Mouse (Mus musculus) spleen, postnatal 36 days (tissue): ENCODE results near the gene Abcd2.

Experiments
- DNase-seq, 2 experiments: peaks; one replicate each; pipeline ENCODE4 v3.0.0; 2022; ENCODE audit warnings: low spot score in 2 of 2, mixed read lengths in 1 of 2

Gene Abcd2

DNA sequence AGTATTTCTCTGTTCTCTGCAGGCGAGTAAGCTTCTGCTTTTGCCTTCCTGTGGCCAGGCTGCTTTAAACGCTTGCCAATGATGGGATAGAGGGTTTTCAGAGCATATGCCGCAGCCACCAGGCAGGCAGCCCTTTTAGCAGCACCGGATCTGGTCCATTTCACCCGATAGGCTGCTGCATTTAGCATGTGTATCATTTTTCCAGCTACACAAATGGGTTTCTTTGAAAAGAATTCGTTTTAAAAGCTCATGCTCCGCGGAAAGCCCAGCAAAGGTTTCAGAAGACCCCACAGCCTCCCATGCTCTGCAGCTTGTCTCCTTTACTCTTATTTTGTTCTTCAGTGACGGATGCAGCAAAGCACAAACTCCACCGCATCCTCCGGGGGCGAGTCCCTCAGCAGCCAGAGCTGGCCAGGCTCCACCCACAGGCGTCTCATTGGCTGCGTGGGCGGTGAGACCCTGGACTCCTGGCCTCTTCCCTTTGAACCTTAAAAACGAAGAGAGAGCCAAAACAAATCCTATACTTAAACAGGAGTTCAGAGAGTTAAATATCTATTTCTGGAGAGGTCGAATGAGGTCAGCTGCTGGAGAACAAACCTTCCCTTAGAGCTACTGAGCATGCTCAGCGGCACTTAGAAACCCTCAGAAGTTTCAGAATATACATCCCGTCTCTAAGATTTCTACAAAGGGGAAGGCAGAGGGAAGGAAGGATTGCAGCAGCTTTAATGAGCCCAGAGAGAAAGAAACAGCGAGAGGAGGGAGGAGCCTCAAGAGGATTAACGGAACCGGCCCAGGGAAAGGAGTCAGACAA lies at the start of gene Abcd2:
TSS of gene Abcd2 (minus strand) at position 388 of the 811 bp plus-strand sequence.
- DNase-seq = peak in 1 of 2 experiments; percentile 29

DNA sequence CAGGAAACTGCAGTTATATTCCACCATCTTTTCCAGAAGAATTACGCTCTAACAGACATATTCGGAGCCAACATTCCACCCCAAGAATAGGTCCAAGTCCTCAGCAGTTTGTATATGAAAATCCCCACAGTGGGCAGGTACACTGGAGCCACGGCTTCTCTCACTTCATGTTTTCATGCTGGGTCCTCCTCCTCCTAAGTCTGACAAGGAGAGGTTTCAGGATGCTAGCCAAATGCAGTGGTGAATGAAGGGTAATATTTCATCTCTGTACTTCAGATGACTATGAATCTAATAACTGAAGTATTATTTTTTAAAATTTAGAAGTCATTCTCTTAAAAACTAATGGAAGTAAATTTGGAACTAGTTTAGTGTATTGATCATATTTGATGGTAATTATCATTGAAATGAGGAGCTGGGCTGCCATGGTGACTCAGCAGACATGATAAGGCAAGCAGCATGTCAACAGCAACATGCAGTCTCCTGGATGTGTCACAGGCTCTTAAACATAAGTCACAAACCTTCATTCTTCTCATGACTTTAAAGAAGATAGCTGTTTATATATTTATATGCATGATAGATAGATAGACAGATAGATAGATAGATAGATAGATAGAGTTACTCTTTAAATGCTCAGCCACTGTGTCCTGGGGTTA lies 49.2 kb upstream of the Abcd2 start:
- no peak for DNase-seq

DNA sequence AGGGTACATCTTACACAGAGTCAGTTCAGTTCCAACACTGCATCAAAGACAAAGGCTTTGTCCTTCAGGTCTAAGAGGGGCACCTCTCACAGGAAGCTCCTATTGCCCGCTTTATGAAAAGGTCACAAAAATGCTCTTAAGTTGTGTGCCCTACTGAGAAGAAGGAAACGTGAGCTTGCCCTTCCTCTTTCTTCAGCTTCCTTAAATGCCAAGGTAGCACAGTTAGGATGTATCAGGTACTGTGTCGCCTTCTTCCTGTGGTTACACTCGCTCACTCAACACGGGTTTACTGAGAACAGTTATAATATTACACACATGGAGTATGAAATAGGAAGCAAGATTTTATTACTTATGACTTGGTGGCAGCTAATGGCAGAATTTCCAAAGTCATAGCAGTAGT lies 45.7 kb upstream of the Abcd2 start:
- DNase-seq = no peak

DNA sequence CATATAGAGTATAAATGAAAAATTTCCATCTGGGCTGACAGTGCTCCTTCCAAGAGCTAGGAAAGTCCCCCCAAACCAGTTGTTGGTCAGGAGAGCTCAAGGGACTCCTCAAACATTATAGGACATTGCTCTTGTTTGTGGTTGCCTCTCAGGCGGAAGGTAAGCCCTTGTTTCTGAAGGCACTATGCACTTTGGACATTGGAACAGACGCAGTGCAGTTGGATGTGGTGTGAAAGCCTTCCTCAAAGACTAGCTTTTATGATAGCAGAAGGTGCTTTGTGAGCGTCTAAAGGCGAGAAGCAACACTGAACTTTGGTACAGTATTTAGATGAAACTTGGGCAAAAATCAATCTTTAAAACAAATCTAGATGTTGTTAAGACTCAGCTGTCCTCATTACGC lies 14.9 kb upstream of the Abcd2 start:
- no peak for DNase-seq

DNA sequence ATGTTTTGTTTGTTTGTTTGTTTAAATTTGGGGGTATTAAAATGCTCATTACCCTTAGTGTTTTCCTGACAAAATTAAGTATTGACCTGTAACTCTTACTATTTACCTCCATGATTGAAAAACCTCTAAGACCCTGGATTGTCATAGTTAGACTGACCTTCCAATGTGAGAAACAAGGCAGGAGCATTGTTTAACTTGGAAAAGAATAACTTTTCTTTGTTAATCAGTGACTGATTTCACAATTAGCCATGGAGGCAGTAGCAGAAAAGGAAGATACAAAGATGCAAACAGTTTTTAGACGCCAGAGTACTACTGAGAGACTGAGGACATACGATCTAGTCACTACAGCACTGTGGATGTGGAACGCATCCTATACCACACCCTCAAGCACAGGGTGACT lies 11.9 kb upstream of the Abcd2 start:
- no peak for DNase-seq

DNA sequence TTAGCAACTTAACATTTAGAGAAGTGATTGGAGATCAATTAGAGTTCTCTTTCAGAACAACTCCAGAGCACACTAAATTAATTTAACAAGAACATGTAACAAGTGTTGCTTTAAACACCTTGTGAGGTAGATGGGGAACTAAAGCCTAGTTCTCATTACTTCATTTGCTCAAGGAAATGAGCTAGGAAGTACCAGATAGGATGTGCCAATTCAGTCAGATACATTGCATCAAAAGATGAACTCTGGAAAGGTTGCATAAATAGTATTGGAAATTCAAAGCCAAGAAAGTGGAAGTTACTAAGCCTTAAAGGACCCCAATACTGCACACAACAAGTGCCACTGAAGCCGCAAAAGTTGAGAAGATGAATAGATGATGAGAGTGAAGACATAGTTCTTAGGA lies 10.9 kb upstream of the Abcd2 start:
- DNase-seq = no peak

DNA sequence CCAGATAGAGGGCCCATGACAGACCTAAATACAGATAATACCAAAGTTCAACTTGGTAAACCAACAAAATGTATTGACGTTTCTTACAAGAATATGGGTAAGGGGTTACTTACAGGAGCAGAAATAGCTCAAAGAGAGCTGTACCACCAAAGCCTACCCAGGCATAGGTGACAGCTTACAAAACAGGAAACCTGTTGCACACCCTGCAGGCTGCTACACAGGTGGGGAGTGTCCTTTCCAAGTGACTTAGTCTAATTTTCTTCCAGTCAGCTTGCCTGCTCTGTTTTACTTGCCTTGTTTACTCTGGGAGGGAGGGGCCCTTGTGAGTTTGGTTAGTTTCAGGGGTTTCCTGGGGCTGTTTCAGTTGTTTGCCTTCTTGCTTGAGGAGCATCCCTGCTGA lies 9.2 kb upstream of the Abcd2 start:
- DNase-seq = no peak

DNA sequence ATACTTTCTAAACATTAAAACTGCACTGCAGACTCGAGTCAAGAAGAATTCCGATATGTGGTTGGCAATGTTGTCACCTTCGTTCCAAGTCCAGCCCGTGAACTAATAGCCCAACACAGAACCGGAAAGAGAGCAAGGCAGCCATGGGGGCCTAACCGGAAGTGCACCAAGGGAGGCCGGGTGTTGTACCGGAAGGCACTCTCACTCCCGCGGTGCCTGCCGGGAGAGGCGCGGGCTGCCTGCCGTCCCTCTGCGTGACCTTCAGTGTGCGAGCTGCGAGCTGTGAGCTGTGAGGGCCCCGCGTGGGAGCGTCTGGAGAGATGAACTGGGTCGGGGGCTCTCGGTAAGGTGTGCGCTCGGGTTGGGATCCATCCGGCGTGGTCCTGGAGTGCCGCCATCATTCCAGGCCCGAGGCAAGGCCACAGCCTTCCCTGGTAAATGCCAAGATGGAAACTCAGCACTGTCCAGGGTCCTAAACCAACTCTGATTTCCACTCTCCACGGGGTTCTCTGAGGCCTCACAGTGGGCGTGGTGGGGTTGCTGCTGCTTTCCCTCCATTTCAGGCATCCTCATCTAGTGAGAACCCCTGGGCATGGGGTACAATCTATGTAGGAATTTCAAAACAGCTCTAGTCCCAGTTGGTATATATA lies 7.8 kb upstream of the Abcd2 start, which contains the start of gene CN725425:
TSS of gene CN725425 (plus strand) at position 239 of the 650 bp plus-strand sequence.
- DNase-seq = no peak

DNA sequence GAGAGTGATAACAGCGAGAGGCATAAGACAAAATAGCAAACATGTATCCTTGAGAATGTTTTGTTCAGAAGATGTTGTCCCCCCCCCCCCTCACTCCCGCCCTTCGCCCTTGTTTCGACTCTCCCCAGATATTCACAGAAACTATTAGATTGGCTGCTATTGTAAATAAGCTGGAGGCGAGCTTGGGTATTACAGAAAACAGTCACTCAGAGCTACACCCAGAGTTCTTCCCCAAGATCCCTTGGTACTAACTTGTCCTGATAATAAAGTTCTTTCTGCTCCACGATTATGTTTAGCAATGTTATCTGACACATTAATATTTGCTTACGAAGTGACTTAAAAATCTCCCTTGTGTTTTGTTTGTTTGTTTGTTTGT lies 612 bp upstream of the Abcd2 start:
- no peak for DNase-seq

DNA sequence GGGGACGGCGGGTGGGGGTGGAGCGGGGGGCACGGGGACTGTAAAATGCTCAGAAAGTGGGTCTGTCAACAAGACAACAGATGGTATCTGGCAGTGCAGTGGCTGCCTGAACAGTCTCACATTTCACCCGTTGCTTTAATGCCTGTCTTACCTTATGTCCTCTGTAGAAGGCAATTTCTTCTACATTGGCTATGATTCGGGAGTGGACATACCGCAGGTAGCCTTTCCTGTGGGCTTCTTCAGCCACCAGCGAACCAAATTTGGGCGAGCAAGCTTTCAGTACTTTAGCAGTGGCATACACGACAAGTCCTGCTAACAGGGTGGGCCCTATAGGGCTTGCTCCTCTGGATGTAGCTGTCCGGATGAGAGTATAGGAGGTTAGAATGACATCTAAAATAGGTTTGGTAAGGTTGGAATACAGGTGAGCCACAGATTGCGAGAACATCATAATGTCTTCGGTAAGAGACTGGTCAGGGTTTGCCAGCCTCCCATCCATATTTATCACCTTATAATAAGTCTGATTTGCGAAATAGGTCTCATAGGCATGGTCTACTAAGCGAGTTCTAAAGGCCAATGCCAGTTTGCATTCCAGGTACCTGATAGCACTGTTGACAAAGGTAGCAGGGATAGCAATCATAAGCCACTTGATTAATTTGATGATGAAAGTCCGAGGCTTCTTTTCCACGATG lies 936 bp downstream of the Abcd2 start:
- no peak for DNase-seq

DNA sequence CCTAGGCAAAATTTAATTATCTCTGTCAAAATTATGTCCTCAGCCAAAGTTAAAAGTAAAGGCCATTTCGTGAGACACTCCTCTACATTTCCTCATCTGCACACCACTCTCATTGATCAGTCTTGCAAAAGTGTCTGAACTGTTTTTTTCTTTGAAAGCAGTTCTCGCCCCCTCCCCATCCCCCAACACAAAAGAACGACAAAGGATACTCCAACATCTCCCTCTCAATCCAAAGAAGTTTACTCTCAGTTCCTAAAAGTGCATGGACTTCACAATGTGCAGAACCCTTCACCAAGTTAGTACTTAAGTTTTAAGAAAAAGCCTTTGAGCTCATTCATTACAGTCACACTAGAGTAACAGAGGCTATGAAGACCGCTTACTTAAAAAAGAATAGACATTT lies 1.6 kb downstream of the Abcd2 start:
- no peak for DNase-seq

DNA sequence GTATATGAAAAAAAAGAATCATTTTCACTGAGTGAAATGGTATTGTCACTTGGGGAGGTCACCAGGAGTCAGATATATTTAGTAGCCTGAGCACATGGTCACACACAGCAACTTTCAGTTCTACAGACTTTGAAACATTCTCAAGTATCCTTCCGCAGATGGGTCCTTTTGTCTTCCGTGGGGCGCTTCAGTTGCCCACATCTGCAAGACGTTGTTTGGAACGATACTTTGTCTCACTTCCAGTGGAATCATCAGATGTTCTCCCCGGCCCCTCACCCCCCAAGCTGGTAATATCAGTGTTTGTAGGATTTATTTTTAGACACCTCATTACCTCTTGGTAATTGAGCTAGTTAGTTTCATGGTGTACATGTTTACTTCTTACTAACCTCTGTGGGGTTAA lies 5.2 kb downstream of the Abcd2 start:
- no peak for DNase-seq

DNA sequence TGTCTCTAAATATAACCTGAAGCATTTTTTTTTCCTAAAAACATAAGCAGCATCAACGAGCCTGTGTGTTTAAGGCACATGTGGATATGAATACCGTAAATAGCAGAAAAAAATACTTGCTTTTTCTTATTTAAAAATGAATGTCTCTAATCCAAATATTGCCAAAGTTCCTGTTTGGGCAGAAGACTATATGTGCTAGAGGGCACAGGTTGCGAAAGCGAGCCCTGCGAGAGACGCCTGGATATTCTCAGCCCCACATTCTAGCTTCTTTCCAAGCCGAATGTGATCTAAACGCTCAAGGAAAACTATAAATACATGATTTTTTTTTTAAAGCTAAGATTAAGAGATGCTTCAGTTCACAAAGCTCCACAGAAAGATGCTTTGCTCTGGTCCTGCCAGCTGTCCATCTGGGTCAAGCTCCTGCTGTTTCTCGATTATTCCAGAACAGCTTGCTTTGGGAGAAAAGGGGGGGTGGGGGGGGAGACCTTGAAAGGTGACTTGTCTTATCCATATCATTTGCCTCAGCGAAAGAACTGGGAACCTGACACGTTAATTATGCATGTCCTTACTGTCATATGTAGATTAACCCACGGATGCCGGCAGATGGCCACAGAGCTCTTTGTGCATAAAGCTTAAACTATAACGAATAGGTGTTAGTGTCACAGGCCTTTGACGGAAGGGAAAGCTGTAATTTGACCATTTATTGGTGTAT lies 11.5 kb downstream of the Abcd2 start:
- DNase-seq = no peak

DNA sequence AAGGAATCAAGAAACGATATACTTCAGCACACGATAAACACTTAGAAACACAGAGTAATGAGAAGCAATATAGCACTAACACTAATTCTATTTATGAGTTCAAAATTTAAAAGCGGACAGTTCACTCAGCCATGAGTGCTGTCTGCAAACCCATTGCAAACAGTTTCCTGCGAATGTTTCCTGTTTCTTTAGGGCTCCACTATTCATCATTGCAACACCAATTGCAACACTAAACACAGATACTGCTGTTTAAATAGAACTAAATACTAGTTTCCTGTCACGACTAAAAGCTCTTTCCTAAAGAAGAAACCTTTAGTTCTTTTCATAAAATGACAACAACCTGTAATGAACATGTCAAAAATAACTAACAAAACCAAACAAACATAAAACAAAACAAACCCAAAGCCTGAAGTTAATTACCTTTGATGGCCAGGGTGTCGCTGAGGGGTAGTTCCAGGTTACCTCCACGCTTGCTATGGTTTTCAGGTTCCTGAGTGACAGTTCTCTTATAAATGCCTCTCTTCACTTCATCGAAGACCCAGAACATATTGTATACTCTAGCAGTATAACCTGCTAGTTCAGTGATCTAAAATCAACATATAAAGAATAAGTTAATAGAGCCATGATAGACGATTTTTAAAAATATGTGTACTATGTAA lies 12.8 kb downstream of the Abcd2 start:
- no peak for DNase-seq

DNA sequence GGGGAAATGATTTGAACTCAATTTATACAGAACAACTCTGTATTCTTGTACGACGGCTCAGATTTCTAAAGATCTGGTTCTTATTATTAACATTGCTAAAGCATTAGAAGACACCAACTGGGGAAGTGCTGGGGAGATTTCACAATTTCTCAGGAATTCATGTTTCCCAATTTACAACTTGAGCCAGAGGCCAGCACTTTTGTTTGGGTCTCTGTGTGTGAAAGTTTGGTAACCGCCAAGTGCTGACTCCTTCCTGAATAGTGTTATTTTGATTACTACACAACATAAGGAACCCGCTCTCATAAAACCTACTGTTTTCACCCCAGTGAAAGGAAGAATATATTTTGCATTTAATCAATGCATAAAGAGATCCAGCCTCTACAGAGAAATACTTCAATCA lies 19.4 kb downstream of the Abcd2 start:
- DNase-seq = peak in 1 of 2 experiments; percentile 17

DNA sequence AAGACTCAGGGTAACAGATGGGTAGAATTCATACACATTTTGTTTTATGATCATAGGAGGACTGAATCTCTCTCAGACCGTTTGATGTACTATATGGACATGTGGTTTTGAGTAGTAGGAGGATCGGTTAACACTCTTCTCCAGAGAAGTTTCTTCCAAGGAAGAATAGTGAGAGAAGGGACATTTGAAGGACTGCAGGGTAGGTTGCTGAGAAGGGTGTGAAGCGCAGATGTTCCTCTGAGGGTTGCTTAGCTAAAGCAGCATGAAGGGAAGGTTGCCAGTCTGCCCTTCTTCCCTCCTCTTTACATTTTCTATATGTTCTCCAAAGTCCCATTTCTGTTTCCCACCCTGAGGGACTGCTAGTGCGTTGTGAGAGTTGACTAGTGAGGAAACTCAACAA lies 20.3 kb downstream of the Abcd2 start:
- DNase-seq = no peak

DNA sequence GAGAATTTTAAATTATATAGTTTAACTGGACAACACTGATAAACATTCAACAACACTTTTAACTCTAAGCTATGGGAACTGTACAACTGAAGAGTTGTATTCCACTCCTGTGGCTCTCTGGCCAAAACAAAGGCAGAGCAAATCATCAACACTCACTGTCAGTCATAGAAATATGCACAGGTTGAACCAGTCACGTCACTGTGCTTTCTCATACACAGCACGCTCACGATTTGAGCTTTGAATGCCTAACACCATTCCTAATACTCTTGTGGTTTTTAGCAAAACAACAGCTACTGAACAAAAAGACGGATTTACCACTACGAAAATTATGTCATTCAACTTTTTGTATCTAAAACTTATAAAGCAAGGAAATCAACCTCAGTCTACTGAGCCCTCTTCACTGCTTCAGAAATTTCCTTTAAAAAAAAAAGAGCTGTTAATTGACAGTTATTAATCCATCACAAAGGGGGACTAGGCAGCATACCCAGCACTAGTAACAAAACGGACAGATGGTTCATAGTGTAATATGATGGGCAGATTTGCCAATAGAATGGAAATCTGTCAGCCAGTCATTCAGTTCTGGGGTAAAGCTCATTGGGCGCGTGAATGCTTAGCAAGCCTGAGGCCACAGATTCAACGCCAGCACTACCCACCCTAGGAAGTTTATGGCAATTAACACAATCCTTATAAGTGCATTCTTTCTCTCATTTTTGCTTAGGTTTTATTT lies 20.8 kb downstream of the Abcd2 start:
- DNase-seq = no peak

DNA sequence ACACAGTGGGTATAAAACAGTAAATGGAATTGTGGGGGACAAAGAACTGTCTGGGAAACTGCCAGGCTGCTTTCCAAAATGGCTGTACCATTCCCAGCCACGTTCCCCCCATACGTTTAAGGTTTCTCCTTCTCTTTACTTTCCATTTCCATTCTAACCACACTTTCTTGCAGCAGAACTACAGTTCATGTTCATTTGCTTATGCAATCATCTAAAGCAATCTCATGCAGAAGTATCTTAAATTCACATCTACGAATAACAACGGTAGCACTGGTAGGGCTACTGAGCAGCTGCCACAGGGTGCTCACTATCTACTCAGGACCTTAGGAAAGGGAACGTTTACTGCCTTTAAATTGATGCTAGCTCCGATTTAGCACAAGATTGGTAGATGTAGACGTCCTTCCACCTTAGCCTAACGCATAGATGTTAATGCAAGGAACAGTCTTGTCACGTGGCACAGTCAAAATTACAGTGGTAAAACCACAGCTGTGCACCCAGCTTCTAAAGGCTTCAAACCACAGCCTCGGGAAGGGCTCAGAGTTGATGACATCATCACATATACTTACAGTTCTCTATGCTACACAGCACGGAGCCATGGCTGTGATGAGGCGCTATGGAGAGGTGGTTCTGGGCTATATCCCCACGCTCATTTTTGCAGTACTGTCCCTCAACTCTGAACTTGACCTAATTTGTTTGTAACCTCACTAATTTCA lies 23.6 kb downstream of the Abcd2 start:
- no peak for DNase-seq

DNA sequence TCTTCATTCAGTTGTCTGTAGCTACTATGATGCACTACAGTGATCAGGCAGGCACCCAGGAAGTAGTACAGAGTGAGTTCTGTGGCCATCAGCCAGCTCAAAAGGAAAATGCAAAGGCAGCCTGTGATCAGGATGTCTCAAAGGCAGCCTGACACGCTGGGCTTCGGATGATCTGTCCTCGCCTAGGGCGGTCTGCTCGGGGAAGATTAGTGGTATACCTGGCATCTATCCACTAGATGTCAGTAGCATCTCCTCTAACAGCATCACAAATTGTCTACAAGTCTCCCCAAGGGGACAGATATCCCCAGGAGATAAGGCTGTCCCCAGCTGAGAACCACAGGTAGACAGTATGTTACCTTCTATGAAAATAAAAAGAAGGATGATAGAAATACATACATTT lies 26.6 kb downstream of the Abcd2 start:
- DNase-seq = no peak

DNA sequence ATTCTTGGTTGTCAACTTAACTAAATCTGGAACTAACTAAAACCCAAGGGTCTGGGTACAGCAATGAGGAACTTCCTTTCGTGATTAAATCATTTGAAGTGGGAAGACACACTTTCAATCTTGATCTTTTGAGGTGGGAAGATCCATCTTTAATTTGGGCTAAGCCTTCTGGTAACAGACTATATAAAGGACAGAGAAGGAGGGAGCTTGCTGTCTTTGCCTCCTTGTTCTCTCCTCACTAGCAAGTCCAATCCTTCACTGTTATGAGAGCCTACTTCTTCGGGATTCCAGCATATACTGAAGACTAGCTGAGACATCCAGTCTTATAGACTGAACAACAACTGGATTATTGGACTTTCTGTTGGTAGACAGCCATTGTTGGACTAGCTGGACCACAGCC lies 28.1 kb downstream of the Abcd2 start:
- DNase-seq = no peak
